Mouse (Mus musculus) hindbrain, embryonic 12.5 days (tissue): Measurements from ENCODE around the gene Lrrc27. TPM values are rescaled to one million over a fixed set of nuclear protein-coding genes. Genes with fewer than 3 reads are reported as not detected.
A peak's percentile ranks its signal among the peaks of the same experiment; 100 is the strongest.

ENCODE experiments used
- ATAC-seq: fragments of 200-750 bp; cut with Nextera tagmentation; 2 replicates; pipeline ENCODE4 v1.8.0; 2017; ENCODE audit warnings: moderate TSS enrichment; ENCODE audit not compliant: low FRiP score
- H3K27ac ChIP-seq: fragments of 300-500 bp; sonication (generic); 2 replicates; pipeline ENCODE4 v1.5.1; 2016; ENCODE audit warnings: mild to moderate bottlenecking
- H3K27me3 ChIP-seq: fragments of 300-500 bp; sonication (generic); 2 replicates; pipeline ENCODE4 v1.6.1; 2016; ENCODE audit warnings: mild to moderate bottlenecking
- H3K36me3 ChIP-seq: fragments of 300-500 bp; sonication (generic); 2 replicates; pipeline ENCODE4 v1.6.1; 2016; ENCODE audit warnings: mild to moderate bottlenecking
- H3K4me1 ChIP-seq: fragments of 300-500 bp; sonication (generic); 2 replicates; pipeline ENCODE4 v1.6.1; 2016
- H3K4me2 ChIP-seq: fragments of 300-500 bp; sonication (generic); replicated peaks from 2 replicates; pipeline ENCODE4 v1.6.1; 2016; ENCODE audit warnings: mild to moderate bottlenecking
- H3K4me3 ChIP-seq: fragments of 300-500 bp; sonication (generic); 2 replicates; pipeline ENCODE4 v1.5.1; 2016; ENCODE audit warnings: mild to moderate bottlenecking
- H3K9ac ChIP-seq: fragments of 300-500 bp; sonication (generic); 2 replicates; pipeline ENCODE4 v1.6.1; 2016; ENCODE audit warnings: mild to moderate bottlenecking, moderate library complexity
- H3K9me3 ChIP-seq: fragments of 300-500 bp; sonication (generic); replicated peaks from 2 replicates; pipeline ENCODE4 v1.6.1; 2016; ENCODE audit warnings: mild to moderate bottlenecking
- WGBS: fragments of 180-500 bp; shearing (Covaris S2); methylation state at CpG from one replicate; pipeline ENCODE4 v1.1.7; 2016; 5-methylcytosine and 5-hydroxymethylcytosine counted together
- polyA plus RNA-seq: library from polyadenylated mRNA; unstranded; fragments of >200 nt; fragmentation: Nextera tagmentation; extraction: Ambion mirVana; gene quantifications from 2 replicates; pipeline ENCODE4 v1.2.1, GENCODE M21; 2016

Gene Lrrc27
- polyA plus RNA-seq, 1 experiment from 2014 or later, result 3.2 TPM

GRCm38 (mm10) chr7:139248615-139249405, 36.0 kb downstream of the Lrrc27 start:
- Histone ChIP-seq H3K4me1 (peaks cover 43% of the 10 kb centered on the region), H3K9ac (peak overlapping the region; percentile 76), H3K4me2 (peak overlapping the region; percentile 95), H3K4me3 (peak overlapping the region; percentile 64), H3K36me3 (no peaks in the 10 kb centered on the region), H3K27me3 (peaks cover 54% of the 10 kb centered on the region), H3K27ac (0 out of 2 replicates have a peak overlapping the region, but pooled peaks have one; percentile 67), H3K9me3 (no peaks in the 10 kb centered on the region)
- 2% methylated on average over 44 of the region's 45 CpGs for WGBS
- peak; percentile 20; the same call in 1 of the 2 replicates for ATAC-seq

GRCm38 (mm10) chr7:139249406-139250210, 36.8 kb downstream of the Lrrc27 start:
- Histone ChIP-seq H3K4me1 (peaks cover 43% of the 10 kb centered on the region), H3K36me3 (no peaks in the 10 kb centered on the region), H3K4me3 (peak overlapping the region; percentile 64; the same call in 1 of the 2 replicates), H3K9ac (0 out of 2 replicates have a peak overlapping the region, but pooled peaks have one; percentile 76), H3K9me3 (no peaks in the 10 kb centered on the region), H3K27me3 (peaks cover 54% of the 10 kb centered on the region), H3K4me2 (peak overlapping the region; percentile 95), H3K27ac (no peak overlapping the region)
- ATAC-seq, result no peak
- WGBS, result 41% methylated on average over 7 of the region's 7 CpGs

- no peak overlapping the region for H3K9ac ChIP-seq
- 82% methylated on average over 5 of the region's 5 CpGs for WGBS
- no peak overlapping the region for H3K4me2 ChIP-seq
- H3K36me3 ChIP-seq, result peaks cover 4% of the 10 kb centered on the region; the same call in 1 of the 2 replicates
- no peak overlapping the region for H3K27ac ChIP-seq
- H3K27me3 ChIP-seq, result peaks cover 40% of the 10 kb centered on the region
- H3K9me3 ChIP-seq, result no peaks in the 10 kb centered on the region
- H3K4me1 ChIP-seq, result peaks cover 43% of the 10 kb centered on the region
- no peak overlapping the region for H3K4me3 ChIP-seq
- peak; percentile 21; the same call in 1 of the 2 replicates for ATAC-seq
Measured at GRCm38 (mm10) chr7:139251881-139252301, 39.1 kb downstream of the Lrrc27 start.

- Histone ChIP-seq H3K4me3 (no peak overlapping the region), H3K9me3 (no peaks in the 10 kb centered on the region), H3K9ac (no peak overlapping the region), H3K27me3 (peaks cover 33% of the 10 kb centered on the region), H3K4me2 (no peak overlapping the region), H3K27ac (no peak overlapping the region), H3K4me1 (peaks cover 36% of the 10 kb centered on the region), H3K36me3 (peaks cover 4% of the 10 kb centered on the region; the same call in 1 of the 2 replicates)
- ATAC-seq, result no peak
- WGBS, result 88% methylated on average over 7 of the region's 7 CpGs
Measured at GRCm38 (mm10) chr7:139252566-139252965, 39.8 kb downstream of the Lrrc27 start.

- Histone ChIP-seq H3K4me1 (peaks cover 32% of the 10 kb centered on the region), H3K36me3 (peaks cover 4% of the 10 kb centered on the region; the same call in 1 of the 2 replicates), H3K27me3 (peaks cover 30% of the 10 kb centered on the region), H3K4me2 (no peak overlapping the region), H3K9me3 (no peaks in the 10 kb centered on the region), H3K9ac (no peak overlapping the region), H3K4me3 (no peak overlapping the region), H3K27ac (no peak overlapping the region)
- WGBS, result 72% methylated on average over 9 of the region's 9 CpGs
- ATAC-seq, result no peak
Measured at GRCm38 (mm10) chr7:139252986-139253385, 40.2 kb downstream of the Lrrc27 start.

GRCm38 (mm10) chr7:139253462-139253861, 40.7 kb downstream of the Lrrc27 start:
- H3K9ac ChIP-seq, result no peak overlapping the region
- no peaks in the 10 kb centered on the region for H3K9me3 ChIP-seq
- WGBS, result 69% methylated on average over 3 of the region's 3 CpGs
- H3K4me3 ChIP-seq, result no peak overlapping the region
- H3K4me2 ChIP-seq, result no peak overlapping the region
- ATAC-seq, result no peak
- H3K27ac ChIP-seq, result no peak overlapping the region
- peaks cover 28% of the 10 kb centered on the region for H3K27me3 ChIP-seq
- H3K36me3 ChIP-seq, result peaks cover 4% of the 10 kb centered on the region; the same call in 1 of the 2 replicates
- peaks cover 32% of the 10 kb centered on the region for H3K4me1 ChIP-seq

- Histone ChIP-seq H3K9me3 (no peaks in the 10 kb centered on the region), H3K27me3 (peaks cover 19% of the 10 kb centered on the region), H3K9ac (no peak overlapping the region), H3K4me2 (no peak overlapping the region), H3K27ac (no peak overlapping the region), H3K36me3 (peaks cover 4% of the 10 kb centered on the region; the same call in 1 of the 2 replicates), H3K4me1 (peaks cover 21% of the 10 kb centered on the region), H3K4me3 (no peak overlapping the region)
- 84% methylated on average over 5 of the region's 5 CpGs for WGBS
- no peak for ATAC-seq
Measured at GRCm38 (mm10) chr7:139254626-139255025, 41.8 kb downstream of the Lrrc27 start.

GRCm38 (mm10) chr7:139257752-139258542, 45.2 kb downstream of the Lrrc27 start:
- no peak for ATAC-seq

GRCm38 (mm10) chr7:139264337-139264736, 51.5 kb downstream of the Lrrc27 start:
- no peak overlapping the region for H3K27ac ChIP-seq
- H3K4me2 ChIP-seq, result no peak overlapping the region
- no peaks in the 10 kb centered on the region for H3K27me3 ChIP-seq
- H3K9ac ChIP-seq, result no peak overlapping the region
- 42% methylated on average over 4 of the region's 4 CpGs for WGBS
- H3K36me3 ChIP-seq, result 0 out of 2 replicates have a peak, but pooled peaks cover 6% of the 10 kb centered on the region
- no peak for ATAC-seq
- H3K4me3 ChIP-seq, result no peak overlapping the region
- 0 out of 2 replicates have a peak, but pooled peaks cover 5% of the 10 kb centered on the region for H3K4me1 ChIP-seq
- no peaks in the 10 kb centered on the region for H3K9me3 ChIP-seq

More at GRCm38 (mm10) chr7:139257752-139258542, 45.2 kb downstream of the Lrrc27 start:
- 0 out of 2 replicates have a peak, but pooled peaks cover 3% of the 10 kb centered on the region for H3K4me1 ChIP-seq
- H3K36me3 ChIP-seq, result peaks cover 10% of the 10 kb centered on the region; the same call in 1 of the 2 replicates
- H3K4me3 ChIP-seq, result no peak overlapping the region
- H3K9me3 ChIP-seq, result no peaks in the 10 kb centered on the region
- no peak overlapping the region for H3K9ac ChIP-seq
- no peak overlapping the region for H3K4me2 ChIP-seq
- 72% methylated on average over 10 of the region's 10 CpGs for WGBS
- 0 out of 2 replicates have a peak, but pooled peaks cover 5% of the 10 kb centered on the region for H3K27me3 ChIP-seq
- H3K27ac ChIP-seq, result no peak overlapping the region

- Histone ChIP-seq H3K27me3 (no peaks in the 10 kb centered on the region), H3K9me3 (no peaks in the 10 kb centered on the region), H3K4me3 (no peak overlapping the region), H3K36me3 (0 out of 2 replicates have a peak, but pooled peaks cover 6% of the 10 kb centered on the region), H3K4me1 (0 out of 2 replicates have a peak, but pooled peaks cover 5% of the 10 kb centered on the region), H3K27ac (no peak overlapping the region), H3K4me2 (no peak overlapping the region), H3K9ac (no peak overlapping the region)
- WGBS, result 71% methylated on average over 6 of the region's 6 CpGs
- ATAC-seq, result no peak
Measured at GRCm38 (mm10) chr7:139265634-139266033, 52.8 kb downstream of the Lrrc27 start.

- no peak overlapping the region for H3K9ac ChIP-seq
- 0 out of 2 replicates have a peak, but pooled peaks cover 5% of the 10 kb centered on the region for H3K4me1 ChIP-seq
- 0 out of 2 replicates have a peak, but pooled peaks cover under 1% of the 10 kb centered on the region for H3K36me3 ChIP-seq
- H3K27ac ChIP-seq, result no peak overlapping the region
- WGBS, result 78% methylated on average over 6 of the region's 6 CpGs
- no peak overlapping the region for H3K4me2 ChIP-seq
- no peaks in the 10 kb centered on the region for H3K9me3 ChIP-seq
- no peak for ATAC-seq
- no peak overlapping the region for H3K4me3 ChIP-seq
- no peaks in the 10 kb centered on the region for H3K27me3 ChIP-seq
Measured at GRCm38 (mm10) chr7:139266431-139266830, 53.6 kb downstream of the Lrrc27 start.
